Mouse (Mus musculus) adrenal gland, postnatal 14 days (tissue): ENCODE results near the gene Ubap2l. TPM values are rescaled to one million over a fixed set of nuclear protein-coding genes. Genes with fewer than 3 reads are reported as not detected.

Experiments
- DNase-seq: peaks from one replicate; pipeline ENCODE4 v3.0.0; 2021; ENCODE audit warnings: mixed read lengths
- microRNA-seq, 2 experiments: library from miRNA; unstranded; fragments of <30 nt; microRNA quantifications; one replicate each; pipeline ENCODE4 v1.2.0; 2021
- total RNA-seq: library from RNA; stranded (reverse); gene quantifications from 2 replicates; pipeline ENCODE4 v1.2.3, GENCODE M21; 2021

Gene Ubap2l
- total RNA-seq, 1 experiment from 2014 or later = 164 TPM

- DNase-seq = peak; percentile 47
Observed at GRCm38 (mm10) chr3:89966946-89967345, 85.5 kb downstream of the Ubap2l start.

- no peak for DNase-seq
Observed at GRCm38 (mm10) chr3:89965972-89966371, 86.5 kb downstream of the Ubap2l start.

- no peak for DNase-seq
Observed at GRCm38 (mm10) chr3:89965557-89965956, 86.9 kb downstream of the Ubap2l start.

- DNase-seq = peak; percentile 82
Observed at GRCm38 (mm10) chr3:89963926-89964739, 88.3 kb downstream of the Ubap2l start.

GRCm38 (mm10) chr3:89963221-89963763 is 89.1 kb downstream of the Ubap2l start, which contains the start of gene Atp8b2:
TSS of gene Atp8b2 (minus strand) at chr3:89963508.
- DNase-seq = peak; percentile 79

GRCm38 (mm10) chr3:89962751-89963220 is 89.6 kb downstream of the Ubap2l start:
- DNase-seq = peak; percentile 60

- DNase-seq = peak; percentile 52
Observed at GRCm38 (mm10) chr3:89962059-89962750, 90.2 kb downstream of the Ubap2l start.

- DNase-seq = no peak
Observed at GRCm38 (mm10) chr3:89961436-89961835, 91.0 kb downstream of the Ubap2l start.

GRCm38 (mm10) chr3:89960469-89960868 is 92.0 kb downstream of the Ubap2l start:
- DNase-seq = peak; percentile 97

GRCm38 (mm10) chr3:89959435-89959834 is 93.0 kb downstream of the Ubap2l start:
- DNase-seq = no peak

- DNase-seq = no peak
Observed at GRCm38 (mm10) chr3:89957880-89958279, 94.5 kb downstream of the Ubap2l start.

GRCm38 (mm10) chr3:89956177-89956971 is 96.1 kb downstream of the Ubap2l start:
- no peak for DNase-seq

GRCm38 (mm10) chr3:89953420-89953819 is 99.0 kb downstream of the Ubap2l start:
- DNase-seq = peak; percentile 90

Small RNA genes within 50 kb of the gene (microRNA-seq; reads per million reads assigned to microRNA genes)
- gene Mir190b = 13.2 to 14.1 reads per million in 2 experiments
- gene Mir7669 = 0.43 to 0.76 reads per million in 2 experiments

Other genes starting within 250 kb of the Ubap2l start
- 11.7 and 14.1 TPM in 2 replicates for gene She, start 221.3 kb downstream of the Ubap2l start, total RNA-seq
- 11.3 and 11.5 TPM in 2 replicates for gene Il6ra, start 139.4 kb downstream of the Ubap2l start, total RNA-seq
- 33.7 and 46.4 TPM in 2 replicates for gene Atp8b2, start 89.1 kb downstream of the Ubap2l start, total RNA-seq
- 100 and 124 TPM in 2 replicates for gene Hax1, start 53.8 kb downstream of the Ubap2l start, total RNA-seq
- gene 4933434E20Rik, start 992 bp downstream of the Ubap2l start, total RNA-seq = 70.8 and 76.3 TPM in 2 replicates
- 170 and 208 TPM in 2 replicates for gene Tpm3, start 20.0 kb upstream of the Ubap2l start, total RNA-seq
- 0.37 and 0.45 TPM in 2 replicates for gene Nup210l, start 51.5 kb upstream of the Ubap2l start, total RNA-seq
- 1,702 and 2,060 TPM in 2 replicates for gene Rps27, start 161.0 kb upstream of the Ubap2l start, total RNA-seq
- 33.7 and 34.3 TPM in 2 replicates for gene Rab13, start 161.1 kb upstream of the Ubap2l start, total RNA-seq
- gene Jtb, start 179.0 kb upstream of the Ubap2l start, total RNA-seq = 58.8 and 58.9 TPM in 2 replicates
- 0.33 and 0.38 TPM in 2 replicates for gene Creb3l4, start 190.9 kb upstream of the Ubap2l start, total RNA-seq
- gene Slc39a1, start 195.5 kb upstream of the Ubap2l start, total RNA-seq = 106 and 108 TPM in 2 replicates
- 37.5 and 51.7 TPM in 2 replicates for gene Crtc2, start 201.5 kb upstream of the Ubap2l start, total RNA-seq
- gene Dennd4b, start 212.6 kb upstream of the Ubap2l start, total RNA-seq = 6.9 and 12.3 TPM in 2 replicates
- gene Gatad2b, start 240.6 kb upstream of the Ubap2l start, total RNA-seq = 66.4 and 76.6 TPM in 2 replicates